ENCODE assay signal across 9 mouse cellular contexts in the genomic region with DNA sequence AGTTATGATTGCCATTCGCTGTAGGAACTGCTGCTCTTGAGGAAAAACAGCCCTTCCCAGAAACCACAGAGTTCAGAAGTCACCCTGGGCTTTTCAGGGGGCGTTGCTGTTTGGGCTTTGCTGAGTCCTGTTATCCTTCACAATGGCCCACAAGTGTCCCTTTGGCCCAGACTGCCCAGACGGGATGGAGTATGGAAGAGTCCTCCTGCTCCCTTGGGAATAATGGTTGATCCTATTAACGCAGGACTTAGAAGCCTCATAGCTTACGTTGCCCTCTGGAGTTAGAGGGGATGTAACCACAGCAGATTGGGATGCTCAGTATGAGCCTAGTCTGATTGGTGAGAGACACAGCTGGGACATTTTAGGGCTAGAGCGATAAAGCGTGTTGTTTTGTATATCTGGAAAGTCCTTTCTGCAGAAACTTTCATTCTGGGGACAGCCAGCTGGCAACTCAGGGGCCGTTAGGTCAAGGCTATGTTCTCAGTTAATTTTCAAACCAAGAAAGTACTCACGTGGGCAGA.
A peak's percentile ranks its signal among the peaks of the same experiment; 100 is the strongest.
DNase-seq lines count a peak whose midpoint lies in the region; ATAC-seq and TF ChIP-seq lines count a peak whose summit lies in the region.
"Had no signal": no experiment of that assay in that cellular context is flagged by ENCODE, and none has a peak within 500 bp of the region (broad histone marks: within the 10 kb centered on the region; RNA-seq: fewer than 3 reads in every experiment).

No protein-coding gene starts in this region.

- TF ChIP-seq CTCF in liver, adult 2 months (IDR thresholded peaks at IDR 0.05; ENCODE audit: low read depth, low read length) = no peak
- no peak for TF ChIP-seq CTCF in heart, postnatal 0 days (IDR thresholded peaks at IDR 0.05; ENCODE audit: low read depth)
- no peak for TF ChIP-seq CTCF in kidney, postnatal 0 days (IDR thresholded peaks at IDR 0.05; ENCODE audit: low read depth)
- TF ChIP-seq CTCF in small intestine, adult 2 months (IDR thresholded peaks at IDR 0.05; ENCODE audit: extremely low read depth, insufficient read length, insufficient replicate concordance, low read depth, low read length) = no peak
- TF ChIP-seq CTCF in thymus, adult 2 months (IDR thresholded peaks at IDR 0.05; ENCODE audit: borderline replicate concordance, control insufficient read depth, extremely low read depth, insufficient read depth, low read length, poor library complexity) = no peak

- H3K36me3 ChIP-seq in liver, adult 2 months (ENCODE audit: control insufficient read depth, insufficient read depth, low read length) = no peaks in the 10 kb centered on the region
- no peaks in the 10 kb centered on the region for H3K36me3 ChIP-seq in liver, embryonic 11.5 days (ENCODE audit: control insufficient read depth, insufficient read depth, low read length)
- H3K36me3 ChIP-seq in heart, postnatal 0 days (replicated peaks; ENCODE audit: control insufficient read depth, insufficient read depth, low read length) = no peaks in the 10 kb centered on the region
- no peaks in the 10 kb centered on the region for H3K36me3 ChIP-seq in kidney, postnatal 0 days (ENCODE audit: insufficient read depth, low read length)
- no peaks in the 10 kb centered on the region for H3K36me3 ChIP-seq in small intestine, adult 2 months (ENCODE audit: control insufficient read depth, insufficient read depth, low read length)
- H3K36me3 ChIP-seq in thymus, adult 2 months (ENCODE audit: control insufficient read depth, insufficient read depth, low read length) = no peaks in the 10 kb centered on the region
- H3K36me3 ChIP-seq in hindbrain, embryonic 11.5 days (ENCODE audit: control insufficient read depth, insufficient read depth, low read length) = no peaks in the 10 kb centered on the region
- H3K36me3 ChIP-seq: embryonic facial prominence, embryonic 13.5 days had no signal

- no peak overlapping the region for H3K27ac ChIP-seq in liver, adult 2 months (replicated peaks; ENCODE audit: insufficient read depth, low read depth, low read length)
- H3K27ac ChIP-seq in liver, embryonic 11.5 days (ENCODE audit: low read depth, low read length) = no peak overlapping the region; the same call in 1 of the 2 replicates
- peak overlapping the region; percentile 23; the same call in 1 of the 2 replicates for H3K27ac ChIP-seq in heart, postnatal 0 days (ENCODE audit: low read depth)
- H3K27ac ChIP-seq in kidney, postnatal 0 days = peak overlapping the region; percentile 68; the same call in 1 of the 2 replicates
- 0 out of 2 replicates have a peak overlapping the region, but pooled peaks have one; percentile 28 for H3K27ac ChIP-seq in small intestine, adult 2 months (ENCODE audit: insufficient read depth, low read depth, low read length)
- no peak overlapping the region for H3K27ac ChIP-seq in thymus, adult 2 months (ENCODE audit: control insufficient read depth, insufficient read depth, low read length)
- no peak overlapping the region for H3K27ac ChIP-seq in hindbrain, embryonic 11.5 days (ENCODE audit: low read depth, low read length)

- H3K9ac ChIP-seq in liver, adult 2 months (ENCODE audit: low read depth, low read length) = no peak overlapping the region
- H3K9ac ChIP-seq in liver, embryonic 11.5 days (ENCODE audit: low read depth, low read length) = no peak overlapping the region
- H3K9ac ChIP-seq in heart, postnatal 0 days (replicated peaks; ENCODE audit: low read depth, low read length) = no peak overlapping the region
- no peak overlapping the region for H3K9ac ChIP-seq in kidney, postnatal 0 days (ENCODE audit: low read depth, low read length)
- H3K9ac ChIP-seq in hindbrain, embryonic 11.5 days (ENCODE audit: low read depth, low read length) = no peak overlapping the region
- H3K9ac ChIP-seq: embryonic facial prominence, embryonic 13.5 days had no signal

- no peaks in the 10 kb centered on the region for H3K27me3 ChIP-seq in liver, adult 2 months (ENCODE audit: control insufficient read depth, insufficient read depth, low read length)
- H3K27me3 ChIP-seq in liver, embryonic 11.5 days (replicated peaks; ENCODE audit: control insufficient read depth, insufficient read depth, low read length) = no peaks in the 10 kb centered on the region
- H3K27me3 ChIP-seq in heart, postnatal 0 days (ENCODE audit: control insufficient read depth, insufficient read depth, low read length) = no peaks in the 10 kb centered on the region
- no peaks in the 10 kb centered on the region for H3K27me3 ChIP-seq in kidney, postnatal 0 days (ENCODE audit: insufficient read depth, low read length)
- H3K27me3 ChIP-seq in small intestine, adult 2 months (ENCODE audit: control insufficient read depth, insufficient read depth, low read length) = no peaks in the 10 kb centered on the region
- no peaks in the 10 kb centered on the region for H3K27me3 ChIP-seq in thymus, adult 2 months (ENCODE audit: control insufficient read depth, insufficient read depth, low read length)
- H3K27me3 ChIP-seq in hindbrain, embryonic 11.5 days (ENCODE audit: control insufficient read depth, insufficient read depth, low read length) = no peaks in the 10 kb centered on the region
- H3K27me3 ChIP-seq: embryonic facial prominence, embryonic 13.5 days had no signal

- peak; percentile 56 for DNase-seq in liver, adult 2 months (ENCODE audit: extremely low read depth, low read depth, low spot score)
- no peak for DNase-seq in liver, embryonic 11.5 days (ENCODE audit: low spot score)
- peak; percentile 16 for DNase-seq in heart, postnatal 0 days (ENCODE audit: low spot score)
- DNase-seq in kidney, postnatal 0 days (ENCODE audit: low spot score) = peak; percentile 85
- no peak for DNase-seq in thymus, adult 2 months
- DNase-seq in embryo, embryonic 11 days = no peak
- no peak for DNase-seq in hindbrain, embryonic 11.5 days (ENCODE audit: low spot score)

- TF ChIP-seq POLR2A in liver, adult 2 months (IDR thresholded peaks at IDR 0.05; ENCODE audit: extremely low read depth, insufficient read depth, low read length) = no peak
- no peak for TF ChIP-seq POLR2A in small intestine, adult 2 months (IDR thresholded peaks at IDR 0.05; ENCODE audit: low read depth, low read length)
- no peak for TF ChIP-seq POLR2A in thymus, adult 2 months (IDR thresholded peaks at IDR 0.05; ENCODE audit: control insufficient read depth, extremely low read depth, insufficient read depth, low read length, poor library complexity)

- H3K9me3 ChIP-seq in liver, embryonic 11.5 days (ENCODE audit: control insufficient read depth, low read length) = no peaks in the 10 kb centered on the region
- H3K9me3 ChIP-seq in heart, postnatal 0 days (replicated peaks; ENCODE audit: control insufficient read depth, low read length) = no peaks in the 10 kb centered on the region
- no peaks in the 10 kb centered on the region for H3K9me3 ChIP-seq in kidney, postnatal 0 days (replicated peaks; ENCODE audit: low read length)
- H3K9me3 ChIP-seq in hindbrain, embryonic 11.5 days (ENCODE audit: control insufficient read depth, low read length) = no peaks in the 10 kb centered on the region
- H3K9me3 ChIP-seq: embryonic facial prominence, embryonic 13.5 days had no signal

- H3K4me2 ChIP-seq in liver, embryonic 11.5 days = no peak overlapping the region
- H3K4me2 ChIP-seq in heart, postnatal 0 days (ENCODE audit: low read depth, low read length) = no peak overlapping the region
- H3K4me2 ChIP-seq in kidney, postnatal 0 days (ENCODE audit: low read length) = no peak overlapping the region
- no peak overlapping the region for H3K4me2 ChIP-seq in hindbrain, embryonic 11.5 days (replicated peaks; ENCODE audit: low read depth, low read length)
- H3K4me2 ChIP-seq: embryonic facial prominence, embryonic 13.5 days had no signal

- H3K4me3 ChIP-seq in liver, adult 2 months (ENCODE audit: insufficient read depth, low read depth, low read length) = no peak overlapping the region
- no peak overlapping the region for H3K4me3 ChIP-seq in liver, embryonic 11.5 days (ENCODE audit: low read depth, low read length)
- no peak overlapping the region for H3K4me3 ChIP-seq in heart, postnatal 0 days (ENCODE audit: low read depth, low read length)
- H3K4me3 ChIP-seq in kidney, postnatal 0 days (replicated peaks; ENCODE audit: low read depth, low read length) = no peak overlapping the region
- no peak overlapping the region for H3K4me3 ChIP-seq in small intestine, adult 2 months (ENCODE audit: low read depth, low read length)
- H3K4me3 ChIP-seq in thymus, adult 2 months (ENCODE audit: control insufficient read depth, insufficient read depth, low read length) = no peak overlapping the region
- H3K4me3 ChIP-seq in hindbrain, embryonic 11.5 days (ENCODE audit: low read depth, low read length) = no peak overlapping the region
- H3K4me3 ChIP-seq: embryonic facial prominence, embryonic 13.5 days had no signal

- TF ChIP-seq EP300 in heart, postnatal 0 days (IDR thresholded peaks at IDR 0.05; ENCODE audit: low read depth) = no peak

- WGBS in liver, adult 2 months = 41% methylated on average over 9 of the region's 9 CpGs
- WGBS in liver, embryonic 11.5 days = 35% methylated on average over 9 of the region's 9 CpGs
- 47% methylated on average over 9 of the region's 9 CpGs for WGBS in heart, postnatal 0 days
- WGBS in kidney, postnatal 0 days = 41% methylated on average over 9 of the region's 9 CpGs
- WGBS in small intestine, adult 2 months = 48% methylated on average over 9 of the region's 9 CpGs
- WGBS in thymus, adult 2 months = 80% methylated on average over 9 of the region's 9 CpGs
- WGBS in hindbrain, embryonic 11.5 days = 70% methylated on average over 9 of the region's 9 CpGs

- H3K79me2 ChIP-seq in liver, adult 2 months (ENCODE audit: control insufficient read depth, insufficient read depth, low read length) = no peaks in the 10 kb centered on the region

- ATAC-seq in liver, embryonic 11.5 days (replicated peaks; ENCODE audit: low FRiP score) = no peak; the same call in 1 of the 2 replicates
- ATAC-seq in heart, postnatal 0 days (ENCODE audit: insufficient read depth, low read depth) = peak; percentile 66
- ATAC-seq in kidney, postnatal 0 days (replicated peaks; ENCODE audit: low FRiP score, low read depth) = peak; percentile 71; the same call in 1 of the 2 replicates
- no peak for ATAC-seq in hindbrain, embryonic 11.5 days (ENCODE audit: low FRiP score)

- peaks cover 2% of the 10 kb centered on the region; the same call in 1 of the 2 replicates for H3K4me1 ChIP-seq in liver, adult 2 months (ENCODE audit: control insufficient read depth, insufficient read depth, low read length)
- H3K4me1 ChIP-seq in liver, embryonic 11.5 days (replicated peaks; ENCODE audit: control insufficient read depth, insufficient read depth, low read length) = peaks cover 12% of the 10 kb centered on the region
- H3K4me1 ChIP-seq in heart, postnatal 0 days (ENCODE audit: control insufficient read depth, insufficient read depth) = no peaks in the 10 kb centered on the region
- peaks cover 5% of the 10 kb centered on the region; the same call in 1 of the 2 replicates for H3K4me1 ChIP-seq in kidney, postnatal 0 days (replicated peaks; ENCODE audit: insufficient read depth, low read length)
- H3K4me1 ChIP-seq in small intestine, adult 2 months (ENCODE audit: control insufficient read depth, insufficient read depth, insufficient read length, low read length) = no peaks in the 10 kb centered on the region
- H3K4me1 ChIP-seq in thymus, adult 2 months (replicated peaks; ENCODE audit: control insufficient read depth, insufficient read depth, low read length) = no peaks in the 10 kb centered on the region
- no peaks in the 10 kb centered on the region for H3K4me1 ChIP-seq in hindbrain, embryonic 11.5 days (replicated peaks; ENCODE audit: control insufficient read depth, insufficient read depth, low read length)

Comparison
In these comparisons a context has a peak if more than half of its experiments do, and no peak if none do; other contexts are left out.
1. DNase-seq: peak in liver, adult 2 months (single experiment), heart, postnatal 0 days (single experiment) and kidney, postnatal 0 days (single experiment); none in liver, embryonic 11.5 days (single experiment), thymus, adult 2 months (single experiment), embryo, embryonic 11 days (single experiment) and hindbrain, embryonic 11.5 days (single experiment).
2. H3K27ac ChIP-seq: peak in heart, postnatal 0 days (single experiment), kidney, postnatal 0 days (single experiment) and small intestine, adult 2 months (single experiment); none in liver, adult 2 months (single experiment), liver, embryonic 11.5 days (single experiment), thymus, adult 2 months (single experiment) and hindbrain, embryonic 11.5 days (single experiment).
3. ATAC-seq: peak in heart, postnatal 0 days (single experiment) and kidney, postnatal 0 days (single experiment); none in liver, embryonic 11.5 days (single experiment) and hindbrain, embryonic 11.5 days (single experiment).